Mouse (Mus musculus) heart, postnatal 10 days (tissue): ENCODE measurements around the gene Cgas. TPM values are rescaled to one million over a fixed set of nuclear protein-coding genes. Genes with fewer than 3 reads are reported as not detected.

Source experiments
- DNase-seq, 2 experiments: peaks; one replicate each; pipeline ENCODE4 v3.0.0; 2021
- intact Hi-C: fragments of 180-260 bp; cut with DNase I; formaldehyde crosslinking; loops from one replicate; pipeline ENCODE4 v1.15.1; 2025
- microRNA-seq, 2 experiments: library from miRNA; unstranded; fragments of <30 nt; microRNA quantifications; one replicate each; pipeline ENCODE4 v1.2.0; 2022
- total RNA-seq, 2 experiments: library from RNA; stranded (reverse); gene quantifications; 2 replicates each; pipeline ENCODE4 v1.2.3; 2021

Cgas gene
- total RNA-seq, 2 experiments from 2014 or later = 0.96 to 1.1 TPM

DNA sequence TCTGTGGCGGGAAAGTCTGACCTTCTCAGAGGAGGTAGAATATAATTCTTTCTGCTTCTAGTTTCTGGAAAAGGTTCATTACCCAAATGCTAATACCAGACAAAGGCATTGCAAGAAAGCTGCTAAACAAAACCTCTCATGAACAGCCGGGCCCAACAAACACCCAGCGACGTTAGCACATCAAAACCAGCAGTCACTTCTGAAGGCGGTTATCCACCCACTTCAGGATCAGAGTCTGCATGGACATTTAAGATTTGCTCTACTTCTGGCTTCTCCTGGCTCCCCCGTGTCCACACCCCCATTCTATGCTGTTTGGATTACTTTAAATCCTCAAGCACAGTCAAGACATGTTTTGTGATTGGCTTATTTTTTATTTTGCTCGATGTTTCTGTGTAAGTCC is 48.4 kb downstream of the Cgas start:
- intact Hi-C loops = no loop called here
- DNase-seq = no peak

DNA sequence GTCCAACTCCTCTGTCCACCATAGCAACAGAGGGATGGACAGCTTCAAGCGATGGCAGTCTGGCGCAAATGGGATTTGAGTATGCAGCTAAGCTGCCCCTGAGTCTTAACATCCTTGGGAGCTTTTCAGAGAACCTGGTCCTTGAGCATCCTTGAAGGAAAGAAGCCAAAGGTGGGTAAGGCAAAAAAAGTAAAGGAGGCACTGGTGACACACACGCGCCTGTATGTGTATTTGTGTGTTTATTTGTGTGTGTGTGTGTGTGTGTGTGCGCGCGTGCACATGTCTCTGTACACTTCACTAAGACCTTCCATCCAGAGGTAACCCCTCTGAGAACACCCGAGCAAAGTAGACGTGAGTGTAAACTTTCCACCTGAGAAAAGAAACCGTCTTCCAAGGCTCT is 49.3 kb downstream of the Cgas start:
- intact Hi-C loops = no loop called here
- no peak for DNase-seq

DNA sequence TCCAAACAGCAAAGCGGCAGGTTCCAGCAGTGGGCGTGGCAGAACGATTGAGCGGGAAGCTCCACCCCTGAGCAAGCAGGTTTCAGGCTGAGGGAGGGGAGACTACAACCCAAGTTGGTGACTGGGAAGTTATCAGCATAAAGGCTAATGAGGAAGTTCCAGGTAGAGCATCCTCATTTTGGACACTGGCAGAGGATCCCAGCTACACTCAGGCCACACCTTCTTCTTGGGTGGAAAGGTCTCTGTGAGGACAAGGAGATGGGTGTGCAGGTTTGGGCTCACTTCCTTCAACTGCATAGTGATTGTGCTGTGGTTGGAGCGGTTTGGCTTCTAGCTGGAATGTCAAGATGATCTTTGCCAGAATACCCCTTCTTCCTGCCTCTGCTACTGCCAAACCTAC is 53.1 kb downstream of the Cgas start:
- no peak for DNase-seq
- intact Hi-C loops = no loop called here

DNA sequence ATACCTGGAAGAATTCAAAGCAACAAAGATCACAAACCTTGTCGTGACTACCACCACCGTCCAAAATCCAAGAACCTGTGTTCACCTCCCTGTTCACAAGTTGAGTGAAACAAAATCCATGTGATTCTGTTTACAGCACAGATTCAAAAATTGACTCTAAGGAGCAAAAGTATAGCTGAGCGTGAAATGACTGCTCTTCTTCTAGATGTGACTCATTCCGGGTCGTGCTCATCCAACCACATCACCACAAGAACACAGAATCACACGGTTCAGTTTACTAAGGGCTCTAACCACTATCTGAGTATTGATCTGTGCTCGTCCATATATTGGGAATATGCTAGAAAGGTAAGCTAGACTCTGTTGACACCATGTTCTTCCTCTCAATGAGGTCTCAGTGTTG is 56.1 kb downstream of the Cgas start:
- no peak for DNase-seq
- intact Hi-C loops = no loop called here

DNA sequence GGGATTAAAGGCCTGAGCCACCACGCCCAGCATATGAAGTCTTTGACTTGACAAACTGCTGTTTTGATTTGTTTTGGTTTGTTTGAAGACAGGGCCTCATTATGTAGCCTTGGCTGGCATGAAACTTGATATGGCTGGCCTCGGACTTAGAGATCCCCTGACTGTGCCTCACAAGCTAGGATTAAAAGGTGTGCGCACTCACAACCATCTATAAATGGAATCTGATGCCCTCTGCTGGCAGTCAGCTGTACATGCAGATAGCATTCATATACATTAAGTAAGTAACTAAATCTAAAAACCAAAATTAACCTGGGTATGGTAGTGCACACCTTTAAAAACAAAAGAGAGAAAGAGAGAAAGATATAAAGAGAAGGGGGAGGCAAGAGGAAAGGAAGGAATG is 57.1 kb downstream of the Cgas start:
- no peak for DNase-seq
- intact Hi-C loops = no loop called here

Small RNAs within 50 kb of the gene (microRNA-seq; reads per million reads assigned to microRNA genes)
- gene Gm26377 = 0 reads per million in 2 experiments

Other genes with a start within 250 kb of the Cgas start
- gene Gsta1, start 212.6 kb downstream of the Cgas start, total RNA-seq = under 1 TPM in 1 of 2 experiments, not detected in 1; 0.55 TPM
- not detected for gene Gm3776, start 186.1 kb downstream of the Cgas start, total RNA-seq
- gene Gm10639, start 153.3 kb downstream of the Cgas start, total RNA-seq = not detected
- gene Omt2a, start 128.4 kb downstream of the Cgas start, total RNA-seq = not detected
- gene Omt2b, start 115.6 kb downstream of the Cgas start, total RNA-seq = not detected
- not detected for gene Gsta2, start 87.4 kb downstream of the Cgas start, total RNA-seq
- not detected for gene Dppa5a, start 75.1 kb downstream of the Cgas start, total RNA-seq
- not detected for gene Ooep, start 64.5 kb downstream of the Cgas start, total RNA-seq
- not detected for gene Ddx43, start 47.5 kb downstream of the Cgas start, total RNA-seq
- 10 to 100 TPM; 18.9 to 21.8 TPM for gene Mto1, start 5.0 kb upstream of the Cgas start, total RNA-seq
- gene Gm17324, start 5.5 kb upstream of the Cgas start, total RNA-seq = not detected
- gene Eef1a1, start 45.9 kb upstream of the Cgas start, total RNA-seq = 1,000 to 10,000 TPM; 3,592 to 3,750 TPM
- 1 to 10 TPM; 7.6 to 7.7 TPM for gene Slc17a5, start 144.8 kb upstream of the Cgas start, total RNA-seq
- gene Cd109, start 172.3 kb upstream of the Cgas start, total RNA-seq = 10 to 100 TPM; 13.0 to 13.5 TPM